Mouse (Mus musculus): Measurements from ENCODE around the gene Hmcn1.

GRCm38 (mm10) chr1:150540267-150540666 is 453.0 kb downstream of the Hmcn1 start:
- TF ChIP-seq CTCF (IDR thresholded peaks at IDR 0.05; ENCODE audit: low read depth, low read length) (peak; percentile 52), POLR2A (IDR thresholded peaks at IDR 0.05; ENCODE audit: borderline replicate concordance, low read depth, low read length) (no peak)

Data from bone marrow macrophage, adult 2 months (primary cell).